Mouse (Mus musculus) G1E (cell line): ENCODE results near the gene Rragd.

Experiments
- CTCF ChIP-seq: IDR thresholded peaks from 2 replicates; pipeline ENCODE4 v1.5.1; 2012; ENCODE audit warnings: low read depth, low read length, inconsistent platforms, mixed read lengths
- GATA1 ChIP-seq: IDR thresholded peaks from 2 replicates; pipeline ENCODE4 v1.6.1; 2012; ENCODE audit warnings: borderline replicate concordance, low read length, inconsistent platforms, mixed read lengths
- TAL1 ChIP-seq: conservative IDR thresholded peaks from 2 replicates; pipeline ENCODE4 v1.6.1; 2012; ENCODE audit warnings: low read depth, low read length, inconsistent platforms, mixed read lengths

GRCm38 (mm10) chr4:32984242-32984641, 1.4 kb downstream of the Rragd start:
- TF ChIP-seq CTCF (no peak), TAL1 (no peak), GATA1 (no peak)
